Mouse (Mus musculus) bone marrow macrophage, adult 2 months (primary cell): ENCODE data around the gene Snrpd3.

Experiments
- CTCF ChIP-seq: IDR thresholded peaks from 2 replicates; pipeline ENCODE4 v1.5.1; 2012; ENCODE audit warnings: low read depth, mild to moderate bottlenecking, low read length, moderate library complexity
- POLR2A ChIP-seq: IDR thresholded peaks from 2 replicates; pipeline ENCODE4 v1.6.1; 2012; ENCODE audit warnings: mild to moderate bottlenecking, low read depth, low read length, borderline replicate concordance

GRCm38 (mm10) chr10:75571937-75572336 is 54.6 kb downstream of the Snrpd3 start:
- TF ChIP-seq POLR2A, result no peak
- no peak for TF ChIP-seq CTCF
